Mouse (Mus musculus) embryo, embryonic 9.5 days (tissue): ENCODE data around the gene Tmem119.
A peak's percentile ranks its signal among the peaks of the same experiment; 100 is the strongest.
"Not testable (repeated sequence)": the region's sequence is repeated elsewhere in the genome, so short reads cannot be mapped to it uniquely, and the experiment has no call there.

Experiments
- DNase-seq: peaks from one replicate; pipeline ENCODE4 v3.0.0-alpha.2; 2017; ENCODE audit errors: extremely low spot score

Tmem119 gene

GRCm38 (mm10) chr5:113789075-113789788, 11.1 kb downstream of the Tmem119 start:
- DNase-seq = no peak

GRCm38 (mm10) chr5:113788645-113789044, 11.7 kb downstream of the Tmem119 start:
- peak; percentile 42 for DNase-seq

DNA sequence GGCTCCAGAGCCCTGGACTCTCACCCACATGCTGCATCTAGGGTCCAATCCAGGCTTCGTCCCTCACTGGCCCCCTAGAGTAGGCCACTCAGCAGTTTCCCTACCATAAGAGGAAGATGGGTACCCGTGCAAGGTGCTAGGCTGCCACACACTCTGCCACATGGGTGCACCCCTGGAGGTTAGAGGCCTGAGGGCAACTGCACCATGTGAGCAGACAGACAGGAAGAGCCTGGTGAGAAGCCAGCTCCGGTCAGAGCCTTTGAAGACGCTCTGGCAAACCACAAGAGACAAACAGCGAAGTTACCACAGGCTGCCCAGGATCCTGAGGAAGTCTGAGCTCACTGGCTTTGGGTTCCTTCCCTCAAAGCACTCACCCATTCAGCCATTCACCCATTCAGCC, 13.3 kb downstream of the Tmem119 start:
- DNase-seq = no peak

- not testable (repeated sequence) for DNase-seq
These were observed 16.2 kb downstream of the Tmem119 start for GRCm38 (mm10) chr5:113784104-113784503.

- DNase-seq = peak; percentile 57
These were observed 16.7 kb downstream of the Tmem119 start for GRCm38 (mm10) chr5:113783581-113784001.

GRCm38 (mm10) chr5:113782624-113783023, 17.7 kb downstream of the Tmem119 start:
- DNase-seq = no peak

DNA sequence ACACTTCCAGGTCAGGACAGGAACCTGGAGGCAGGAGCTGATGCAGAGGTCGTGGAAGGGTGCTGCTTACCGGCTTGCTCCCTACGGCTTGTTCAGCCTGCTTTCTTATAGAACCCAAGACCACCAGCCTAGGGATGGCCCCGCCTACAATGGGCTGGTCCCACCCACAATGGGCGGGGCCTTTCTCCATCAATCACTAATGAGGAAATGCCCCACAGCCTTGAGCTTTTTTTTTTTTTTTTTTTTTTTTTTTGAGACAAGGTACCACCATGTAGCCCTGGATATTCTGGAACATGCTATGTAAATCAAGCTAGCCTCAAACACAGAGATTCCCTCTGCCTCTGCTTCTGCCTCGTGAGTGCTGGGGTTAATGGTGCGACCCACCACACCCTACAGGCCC, 18.4 kb downstream of the Tmem119 start:
- no peak for DNase-seq

GRCm38 (mm10) chr5:113781254-113781653, 19.1 kb downstream of the Tmem119 start:
- no peak for DNase-seq

DNA sequence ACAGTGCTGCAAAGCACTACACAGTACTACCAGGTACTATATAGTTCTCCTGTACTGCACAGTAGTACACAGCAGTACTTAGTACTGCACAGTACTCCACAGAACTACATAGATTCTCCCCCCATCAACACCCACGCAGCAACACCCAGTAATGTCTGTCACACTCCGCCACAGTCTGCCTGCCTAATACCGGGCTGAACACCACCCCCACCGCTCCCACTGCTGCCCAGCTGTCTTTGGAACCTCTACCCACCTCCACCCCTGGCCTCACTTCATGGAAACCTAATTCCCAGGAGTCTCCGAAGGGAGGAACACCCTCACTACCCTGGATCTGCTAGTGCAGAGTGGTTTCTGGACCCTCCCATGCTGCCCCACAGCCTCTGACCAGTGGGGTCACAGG, 19.6 kb downstream of the Tmem119 start:
- no peak for DNase-seq

GRCm38 (mm10) chr5:113780082-113780752, 20.1 kb downstream of the Tmem119 start:
- no peak for DNase-seq

GRCm38 (mm10) chr5:113779569-113779968, 20.7 kb downstream of the Tmem119 start:
- DNase-seq = no peak

DNA sequence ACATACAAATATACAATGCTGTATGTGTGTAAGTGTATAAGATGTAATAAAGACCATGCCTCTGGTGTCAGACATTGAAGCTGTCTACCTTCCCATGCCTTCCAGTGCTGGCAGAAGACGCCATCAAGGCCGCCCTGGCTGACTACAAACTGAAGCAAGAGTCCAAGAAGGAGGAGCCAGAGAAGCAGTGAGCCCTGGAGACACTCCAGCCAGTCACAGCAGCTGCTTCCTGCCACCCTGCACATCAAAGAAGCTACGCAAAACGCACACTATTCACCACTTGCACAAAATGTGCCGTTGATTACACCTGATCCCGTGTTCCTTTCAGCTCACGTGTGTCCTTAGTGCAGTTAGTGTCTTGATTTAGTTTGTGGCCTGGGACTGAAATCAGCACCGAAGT, 22.6 kb downstream of the Tmem119 start:
- not testable (repeated sequence) for DNase-seq

- no peak for DNase-seq
These were observed 23.5 kb downstream of the Tmem119 start for GRCm38 (mm10) chr5:113776896-113777226.

GRCm38 (mm10) chr5:113776128-113776895, 24.0 kb downstream of the Tmem119 start:
- no peak for DNase-seq

DNA sequence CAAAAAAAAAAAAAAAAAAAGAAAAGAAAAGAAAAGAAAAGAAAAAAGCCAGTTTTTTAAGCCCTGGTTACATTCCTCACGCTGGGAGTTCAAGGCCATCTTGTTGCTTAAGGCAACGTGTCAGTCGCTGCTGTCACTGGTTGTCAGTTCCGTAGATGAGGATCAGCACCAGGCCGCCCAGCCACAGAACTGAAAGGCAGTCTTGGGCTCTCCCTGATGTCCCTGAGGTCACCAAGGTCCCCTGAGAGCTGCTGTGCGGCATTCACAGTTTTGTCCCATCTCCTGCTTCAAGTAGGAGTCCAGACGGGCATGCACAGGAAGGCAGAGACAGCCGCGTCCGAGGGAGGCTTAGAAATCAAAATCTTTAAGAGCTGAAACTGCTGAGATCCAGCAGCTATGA, 24.7 kb downstream of the Tmem119 start:
- no peak for DNase-seq

DNA sequence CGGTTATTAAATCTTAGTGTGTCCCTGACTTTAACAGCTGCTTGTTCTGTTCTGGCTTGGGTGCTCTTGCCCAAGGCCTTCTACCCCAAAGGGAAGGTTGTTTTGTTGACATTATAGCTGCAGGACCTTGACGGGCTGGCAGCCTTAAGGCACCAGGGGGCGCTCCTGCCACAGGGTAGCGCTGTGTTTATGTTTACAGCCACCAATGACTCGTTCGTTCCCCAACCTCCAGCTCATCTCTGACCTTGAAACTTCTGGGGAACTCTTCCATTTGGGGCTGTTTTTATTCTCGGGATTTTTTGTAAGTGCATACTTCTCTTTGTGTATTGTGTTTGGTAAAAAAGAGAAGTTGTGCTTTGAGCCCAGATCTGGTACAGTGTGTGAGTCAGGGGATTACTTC, 26.7 kb downstream of the Tmem119 start:
- peak; percentile 86 for DNase-seq

- no peak for DNase-seq
These were observed 27.3 kb downstream of the Tmem119 start for GRCm38 (mm10) chr5:113772905-113773519.

DNA sequence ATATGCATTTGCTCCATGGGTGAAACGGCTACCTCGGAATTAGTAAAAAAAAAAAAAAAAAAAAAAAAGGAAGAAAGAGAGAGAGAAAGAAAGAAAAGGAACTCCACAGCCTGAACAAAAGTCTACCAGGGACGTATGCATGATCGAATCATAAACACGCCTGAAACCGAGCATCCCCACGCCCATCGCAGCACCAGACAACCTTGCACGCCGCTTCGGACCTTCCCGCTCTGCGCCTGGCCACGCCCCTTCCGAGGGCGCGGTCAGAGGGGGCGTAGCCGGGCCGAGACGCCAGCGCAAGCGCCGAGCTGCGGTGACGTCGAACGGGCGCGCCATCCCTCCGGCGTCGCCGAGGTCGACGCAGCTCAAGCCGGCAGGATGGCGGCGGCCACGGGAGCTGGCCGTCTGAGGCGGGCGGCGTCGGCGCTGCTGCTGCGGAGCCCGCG, 27.8 kb downstream of the Tmem119 start, which contains the start of the genes Sart3 and Iscu:
Gene Sart3 (minus strand): TSS at position 61 of the 446 bp plus-strand sequence.
Gene Iscu (plus strand): TSS at position 299 of the 446 bp plus-strand sequence.
- peak; percentile 94 for DNase-seq

GRCm38 (mm10) chr5:113771213-113772162, 28.8 kb downstream of the Tmem119 start:
- DNase-seq = peak; percentile 90

- DNase-seq = no peak
These were observed 31.5 kb downstream of the Tmem119 start for GRCm38 (mm10) chr5:113768806-113769205.
